Mouse (Mus musculus): ENCODE results near the gene Rasgef1b. TPM values are rescaled to one million over a fixed set of nuclear protein-coding genes. Genes with fewer than 3 reads are reported as not detected.

Rasgef1b gene
- polyA plus RNA-seq, 1 experiment from 2014 or later, result 8.5 TPM

- Histone ChIP-seq H3K4me1 (no peaks in the 10 kb centered on the region; the same call in 1 of the 2 replicates), H3K27me3 (no peaks in the 10 kb centered on the region), H3K9ac (no peak overlapping the region), H3K36me3 (no peaks in the 10 kb centered on the region), H3K4me2 (no peak overlapping the region), H3K27ac (no peak overlapping the region), H3K9me3 (no peaks in the 10 kb centered on the region), H3K4me3 (no peak overlapping the region)
- WGBS, result 74% methylated on average over 11 of the region's 11 CpGs
- ATAC-seq (ENCODE audit: insufficient number of reproducible peaks, insufficient read depth, low FRiP score, low TSS enrichment, low read depth), result no peak
These were observed 96.1 kb downstream of the Rasgef1b start for GRCm38 (mm10) chr5:99632649-99633310.

GRCm38 (mm10) chr5:99630087-99630486 lies 98.8 kb downstream of the Rasgef1b start:
- Histone ChIP-seq H3K4me1 (0 out of 2 replicates have a peak, but pooled peaks cover 5% of the 10 kb centered on the region), H3K27me3 (no peaks in the 10 kb centered on the region), H3K4me3 (no peak overlapping the region), H3K4me2 (no peak overlapping the region), H3K36me3 (no peaks in the 10 kb centered on the region), H3K9me3 (no peaks in the 10 kb centered on the region), H3K9ac (no peak overlapping the region), H3K27ac (no peak overlapping the region)
- ATAC-seq (ENCODE audit: insufficient number of reproducible peaks, insufficient read depth, low FRiP score, low TSS enrichment, low read depth), result no peak
- WGBS, result 78% methylated on average over 7 of the region's 7 CpGs

- no peaks in the 10 kb centered on the region for H3K27me3 ChIP-seq
- ATAC-seq (ENCODE audit: insufficient number of reproducible peaks, insufficient read depth, low FRiP score, low TSS enrichment, low read depth), result no peak
- 61% methylated on average over 3 of the region's 3 CpGs for WGBS
These were observed 103.3 kb downstream of the Rasgef1b start for GRCm38 (mm10) chr5:99625603-99626002.

GRCm38 (mm10) chr5:99620771-99621170 lies 108.1 kb downstream of the Rasgef1b start:
- no peaks in the 10 kb centered on the region for H3K9me3 ChIP-seq
- no peak overlapping the region for H3K4me2 ChIP-seq
- H3K9ac ChIP-seq, result no peak overlapping the region
- no peak overlapping the region for H3K4me3 ChIP-seq
- no peaks in the 10 kb centered on the region for H3K36me3 ChIP-seq
- ATAC-seq (ENCODE audit: insufficient number of reproducible peaks, insufficient read depth, low FRiP score, low TSS enrichment, low read depth), result no peak
- 89% methylated on average over 5 of the region's 5 CpGs for WGBS
- peaks cover 3% of the 10 kb centered on the region; the same call in 1 of the 2 replicates for H3K27me3 ChIP-seq
- H3K27ac ChIP-seq, result no peak overlapping the region
- peaks cover 11% of the 10 kb centered on the region for H3K4me1 ChIP-seq

More at GRCm38 (mm10) chr5:99625603-99626002, 103.3 kb downstream of the Rasgef1b start:
- Histone ChIP-seq H3K4me3 (no peak overlapping the region), H3K4me2 (no peak overlapping the region), H3K27ac (no peak overlapping the region), H3K4me1 (0 out of 2 replicates have a peak, but pooled peaks cover 5% of the 10 kb centered on the region), H3K36me3 (no peaks in the 10 kb centered on the region), H3K9me3 (no peaks in the 10 kb centered on the region), H3K9ac (no peak overlapping the region)

- H3K4me1 ChIP-seq, result peaks cover 24% of the 10 kb centered on the region
- no peaks in the 10 kb centered on the region for H3K36me3 ChIP-seq
- ATAC-seq (ENCODE audit: insufficient number of reproducible peaks, insufficient read depth, low FRiP score, low TSS enrichment, low read depth), result no peak
- H3K27me3 ChIP-seq, result peaks cover 18% of the 10 kb centered on the region
- WGBS, result 11% methylated on average over 5 of the region's 5 CpGs
- no peak overlapping the region for H3K27ac ChIP-seq
- H3K4me3 ChIP-seq, result no peak overlapping the region
- no peaks in the 10 kb centered on the region for H3K9me3 ChIP-seq
- H3K4me2 ChIP-seq, result no peak overlapping the region
- no peak overlapping the region for H3K9ac ChIP-seq
These were observed 111.5 kb downstream of the Rasgef1b start for GRCm38 (mm10) chr5:99617271-99617800.

GRCm38 (mm10) chr5:99613321-99614118 lies 115.3 kb downstream of the Rasgef1b start:
- Histone ChIP-seq H3K27me3 (peaks cover 40% of the 10 kb centered on the region), H3K9ac (0 out of 2 replicates have a peak overlapping the region, but pooled peaks have one; percentile 16), H3K4me1 (peaks cover 24% of the 10 kb centered on the region), H3K4me3 (peak overlapping the region; percentile 30), H3K36me3 (no peaks in the 10 kb centered on the region), H3K4me2 (peak overlapping the region; percentile 55), H3K27ac (no peak overlapping the region), H3K9me3 (no peaks in the 10 kb centered on the region)
- ATAC-seq (ENCODE audit: insufficient number of reproducible peaks, insufficient read depth, low FRiP score, low TSS enrichment, low read depth), result no peak
- 2% methylated on average over 24 of the region's 24 CpGs for WGBS

GRCm38 (mm10) chr5:99607602-99608001 lies 121.3 kb downstream of the Rasgef1b start:
- WGBS, result 59% methylated on average over 5 of the region's 5 CpGs
- H3K4me2 ChIP-seq, result no peak overlapping the region
- no peaks in the 10 kb centered on the region for H3K36me3 ChIP-seq
- H3K27me3 ChIP-seq, result peaks cover 28% of the 10 kb centered on the region
- H3K27ac ChIP-seq, result no peak overlapping the region
- H3K4me3 ChIP-seq, result no peak overlapping the region
- no peak overlapping the region for H3K9ac ChIP-seq
- no peak for ATAC-seq (ENCODE audit: insufficient number of reproducible peaks, insufficient read depth, low FRiP score, low TSS enrichment, low read depth)
- no peaks in the 10 kb centered on the region for H3K9me3 ChIP-seq
- no peaks in the 10 kb centered on the region for H3K4me1 ChIP-seq

GRCm38 (mm10) chr5:99606164-99606858 lies 122.6 kb downstream of the Rasgef1b start:
- no peaks in the 10 kb centered on the region for H3K4me1 ChIP-seq
- ATAC-seq (ENCODE audit: insufficient number of reproducible peaks, insufficient read depth, low FRiP score, low TSS enrichment, low read depth), result no peak
- H3K27me3 ChIP-seq, result peaks cover 20% of the 10 kb centered on the region
- 83% methylated on average over 15 of the region's 15 CpGs for WGBS
- H3K27ac ChIP-seq, result no peak overlapping the region
- H3K4me3 ChIP-seq, result no peak overlapping the region
- H3K4me2 ChIP-seq, result no peak overlapping the region
- H3K9me3 ChIP-seq, result no peaks in the 10 kb centered on the region
- no peaks in the 10 kb centered on the region for H3K36me3 ChIP-seq
- H3K9ac ChIP-seq, result no peak overlapping the region

- no peak overlapping the region for H3K27ac ChIP-seq
- H3K4me3 ChIP-seq, result no peak overlapping the region
- 79% methylated on average over 10 of the region's 10 CpGs for WGBS
- H3K9me3 ChIP-seq, result no peaks in the 10 kb centered on the region
- no peaks in the 10 kb centered on the region for H3K36me3 ChIP-seq
- H3K4me2 ChIP-seq, result no peak overlapping the region
- H3K9ac ChIP-seq, result no peak overlapping the region
- peaks cover 9% of the 10 kb centered on the region; the same call in 1 of the 2 replicates for H3K4me1 ChIP-seq
- no peak for ATAC-seq (ENCODE audit: insufficient number of reproducible peaks, insufficient read depth, low FRiP score, low TSS enrichment, low read depth)
- peaks cover 4% of the 10 kb centered on the region; the same call in 1 of the 2 replicates for H3K27me3 ChIP-seq
These were observed 126.4 kb downstream of the Rasgef1b start for GRCm38 (mm10) chr5:99602244-99603023.

- no peak for ATAC-seq (ENCODE audit: insufficient number of reproducible peaks, insufficient read depth, low FRiP score, low TSS enrichment, low read depth)
These were observed 129.5 kb downstream of the Rasgef1b start for GRCm38 (mm10) chr5:99599376-99599775.

More at GRCm38 (mm10) chr5:99599376-99599775, 129.5 kb downstream of the Rasgef1b start:
- H3K27me3 ChIP-seq, result no peaks in the 10 kb centered on the region
- H3K4me1 ChIP-seq, result peaks cover 9% of the 10 kb centered on the region; the same call in 1 of the 2 replicates
- H3K27ac ChIP-seq, result no peak overlapping the region
- 85% methylated on average over 11 of the region's 11 CpGs for WGBS
- H3K36me3 ChIP-seq, result no peaks in the 10 kb centered on the region
- no peak overlapping the region for H3K4me2 ChIP-seq
- H3K9me3 ChIP-seq, result no peaks in the 10 kb centered on the region
- no peak overlapping the region for H3K9ac ChIP-seq
- H3K4me3 ChIP-seq, result no peak overlapping the region
